Mouse (Mus musculus) thymus, adult 2 months (tissue): ENCODE measurements at regions not wholly inside any gene's neighbourhood (a gene's known extent, or its start where the extent isn't known, plus 50 kb on each side); places are given as distances from the start of the nearest gene placed in this dataset.

Experiments used
- DNase-seq: peaks from one replicate; pipeline ENCODE4 v3.0.0; 2021
- H3K27ac ChIP-seq: fragments of 200-500 bp; 2 replicates; pipeline ENCODE4 v1.5.1; 2012; ENCODE audit warnings: low read length, control low read depth; ENCODE audit not compliant: control insufficient read depth, insufficient read depth
- H3K27me3 ChIP-seq: fragments of 200-500 bp; 2 replicates; pipeline ENCODE4 v1.6.1; 2012; ENCODE audit warnings: mild to moderate bottlenecking, low read length, moderate library complexity, mixed read lengths; ENCODE audit not compliant: control insufficient read depth, insufficient read depth
- H3K36me3 ChIP-seq: fragments of 200-500 bp; 2 replicates; pipeline ENCODE4 v1.6.1; 2012; ENCODE audit warnings: mild to moderate bottlenecking, low read length, moderate library complexity; ENCODE audit not compliant: control insufficient read depth, insufficient read depth
- H3K4me1 ChIP-seq: fragments of 200-500 bp; replicated peaks from 2 replicates; pipeline ENCODE4 v1.6.1; 2012; ENCODE audit warnings: low read length; ENCODE audit not compliant: control insufficient read depth, insufficient read depth
- H3K4me3 ChIP-seq: fragments of 200-500 bp; 2 replicates; pipeline ENCODE4 v1.5.1; 2012; ENCODE audit warnings: mild to moderate bottlenecking, low read length, control low read depth, moderate library complexity; ENCODE audit not compliant: control insufficient read depth, insufficient read depth
- CTCF ChIP-seq: fragments of 200-500 bp; IDR thresholded peaks from 2 replicates; pipeline ENCODE4 v1.5.1; 2012; ENCODE audit warnings: mild to moderate bottlenecking, control low read depth, low read length, moderate library complexity, borderline replicate concordance; ENCODE audit not compliant: control insufficient read depth, poor library complexity, insufficient read depth; ENCODE audit errors: extremely low read depth
- POLR2A ChIP-seq: fragments of 200-500 bp; IDR thresholded peaks from 2 replicates; pipeline ENCODE4 v1.6.1; 2012; ENCODE audit warnings: mild to moderate bottlenecking, low read length, control low read depth, moderate library complexity; ENCODE audit not compliant: control insufficient read depth, poor library complexity, insufficient read depth; ENCODE audit errors: extremely low read depth
- WGBS: fragments of 180-500 bp; shearing (Covaris S2); methylation state at CpG from one replicate; pipeline ENCODE4 v1.1.7; 2018; 5-methylcytosine and 5-hydroxymethylcytosine counted together

- TF ChIP-seq CTCF (no peak), POLR2A (no peak)
- H3K36me3 ChIP-seq = no peaks in the 10 kb centered on the region
- DNase-seq = no peak
- H3K27ac ChIP-seq = no peak overlapping the region
- WGBS = 71% methylated on average over 5 of the region's 5 CpGs
- H3K27me3 ChIP-seq = no peaks in the 10 kb centered on the region
- no peak overlapping the region for H3K4me3 ChIP-seq
- H3K4me1 ChIP-seq = no peaks in the 10 kb centered on the region
These were observed 710.6 kb upstream of the Tmem132c start for GRCm38 (mm10) chr5:126530806-126531527.

DNA sequence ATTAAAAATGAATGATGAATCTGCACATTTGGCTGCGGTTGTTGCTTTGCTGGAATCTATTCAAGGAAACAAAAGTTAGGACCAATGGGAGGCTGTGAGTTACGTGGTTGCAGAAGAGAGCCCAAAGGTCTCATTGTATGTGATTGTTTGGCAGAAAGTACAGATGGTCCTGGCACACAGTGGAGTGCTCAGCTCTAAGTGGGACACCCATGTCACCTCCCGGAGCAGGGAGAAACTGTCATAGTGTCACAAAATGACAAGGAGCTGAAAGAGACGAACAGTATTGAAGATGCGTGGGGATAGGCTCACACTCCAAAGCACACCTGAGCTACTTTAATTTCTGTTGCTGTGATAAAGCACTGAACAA, 710.1 kb upstream of the Tmem132c start:
- TF ChIP-seq POLR2A = no peak
- TF ChIP-seq CTCF = no peak
- 93% methylated on average over 5 of the region's 5 CpGs for WGBS
- H3K27me3 ChIP-seq = no peaks in the 10 kb centered on the region
- no peak overlapping the region for H3K27ac ChIP-seq
- H3K36me3 ChIP-seq = no peaks in the 10 kb centered on the region
- no peak for DNase-seq
- no peaks in the 10 kb centered on the region for H3K4me1 ChIP-seq
- no peak overlapping the region for H3K4me3 ChIP-seq

GRCm38 (mm10) chr5:126531975-126532374, 709.6 kb upstream of the Tmem132c start:
- TF ChIP-seq POLR2A (no peak), CTCF (no peak)
- no peak for DNase-seq
- H3K4me1 ChIP-seq = no peaks in the 10 kb centered on the region
- no peaks in the 10 kb centered on the region for H3K27me3 ChIP-seq
- H3K27ac ChIP-seq = no peak overlapping the region
- no peak overlapping the region for H3K4me3 ChIP-seq
- no peaks in the 10 kb centered on the region for H3K36me3 ChIP-seq
- WGBS = 96% methylated on average over 1 of the region's 1 CpGs

GRCm38 (mm10) chr5:126538072-126538471, 703.5 kb upstream of the Tmem132c start:
- Histone ChIP-seq H3K4me1 (no peaks in the 10 kb centered on the region), H3K36me3 (no peaks in the 10 kb centered on the region), H3K27ac (no peak overlapping the region), H3K4me3 (no peak overlapping the region), H3K27me3 (no peaks in the 10 kb centered on the region)
- TF ChIP-seq POLR2A (no peak), CTCF (no peak)
- 27% methylated on average over 2 of the region's 2 CpGs for WGBS
- no peak for DNase-seq

- DNase-seq = no peak
- H3K4me1 ChIP-seq = no peaks in the 10 kb centered on the region
- H3K27ac ChIP-seq = no peak overlapping the region
- no peaks in the 10 kb centered on the region for H3K36me3 ChIP-seq
- H3K27me3 ChIP-seq = no peaks in the 10 kb centered on the region
- TF ChIP-seq CTCF (no peak), POLR2A (no peak)
- WGBS = 79% methylated on average over 8 of the region's 8 CpGs
- no peak overlapping the region for H3K4me3 ChIP-seq
These were observed 697.2 kb upstream of the Tmem132c start for GRCm38 (mm10) chr5:126544261-126544976.

- Histone ChIP-seq H3K27ac (no peak overlapping the region), H3K4me1 (no peaks in the 10 kb centered on the region), H3K27me3 (no peaks in the 10 kb centered on the region), H3K4me3 (no peak overlapping the region), H3K36me3 (no peaks in the 10 kb centered on the region)
- DNase-seq = no peak
- WGBS = 87% methylated on average over 4 of the region's 4 CpGs
- no peak for TF ChIP-seq CTCF
- no peak for TF ChIP-seq POLR2A
These were observed 693.8 kb upstream of the Tmem132c start for GRCm38 (mm10) chr5:126547841-126548240.
